Mouse (Mus musculus) brown adipose tissue, adult 24 weeks (tissue): ENCODE data around the gene Ppp1r7. TPM values are rescaled to one million over a fixed set of nuclear protein-coding genes. Genes with fewer than 3 reads are reported as not detected.
"Not testable (repeated sequence)": the region's sequence is repeated elsewhere in the genome, so short reads cannot be mapped to it uniquely, and the experiment has no call there.

Experiments
- H3K27ac ChIP-seq: fragments of 200-500 bp; replicated peaks from 2 replicates; pipeline ENCODE4 v1.5.1; 2012; ENCODE audit warnings: low read depth, mild to moderate bottlenecking, low read length
- H3K4me1 ChIP-seq: fragments of 200-500 bp; 2 replicates; pipeline ENCODE4 v1.6.1; 2012; ENCODE audit warnings: low read length, mixed read lengths; ENCODE audit not compliant: control insufficient read depth, insufficient read depth, insufficient read length
- H3K4me3 ChIP-seq: fragments of 200-500 bp; 2 replicates; pipeline ENCODE4 v1.5.1; 2012; ENCODE audit warnings: low read depth, mild to moderate bottlenecking, low read length, moderate library complexity; ENCODE audit not compliant: insufficient read depth
- polyA plus RNA-seq: library from polyadenylated mRNA; stranded (reverse); fragments of >200 nt; gene quantifications from 2 replicates; pipeline ENCODE4 v1.2.4, GENCODE M21; 2012; ENCODE audit not compliant: missing spikeins, insufficient read depth, insufficient read length

Ppp1r7 gene
- polyA plus RNA-seq = 18.0 and 21.8 TPM in 2 replicates

- Histone ChIP-seq H3K4me1 (no peaks in the 10 kb centered on the region), H3K27ac (no peak within 1 kb of the TSS), H3K4me3 (peak within 1 kb of the TSS; percentile 79)
These were observed at the start of gene Ppp1r7, which contains the start of gene Pask for GRCm38 (mm10) chr1:93342648-93343503. Gene Ppp1r7, plus strand, starts transcription at chr1:93342854. Gene Pask, minus strand, starts transcription at chr1:93343482.

GRCm38 (mm10) chr1:93294491-93294890 is 48.2 kb upstream of the Ppp1r7 start:
- not testable (repeated sequence) for H3K4me1 ChIP-seq, H3K4me3 ChIP-seq, H3K27ac ChIP-seq

GRCm38 (mm10) chr1:93299791-93300190 is 42.9 kb upstream of the Ppp1r7 start:
- H3K4me1 ChIP-seq = no peaks in the 10 kb centered on the region
- H3K27ac ChIP-seq = no peak overlapping the region

GRCm38 (mm10) chr1:93300578-93300977 is 42.1 kb upstream of the Ppp1r7 start:
- H3K4me1 ChIP-seq = no peaks in the 10 kb centered on the region
- H3K27ac ChIP-seq = no peak overlapping the region
- H3K4me3 ChIP-seq = no peak overlapping the region

More at GRCm38 (mm10) chr1:93299791-93300190, 42.9 kb upstream of the Ppp1r7 start:
- H3K4me3 ChIP-seq = no peak overlapping the region

- H3K4me1 ChIP-seq = no peaks in the 10 kb centered on the region
- H3K27ac ChIP-seq = 0 out of 2 replicates have a peak within 1 kb of the TSS, but pooled peaks have one; percentile 38
These were observed 36.9 kb upstream of the Ppp1r7 start, which contains the start of gene Mterf4 for GRCm38 (mm10) chr1:93305581-93306337. Gene Mterf4, minus strand, starts transcription at chr1:93305915.

GRCm38 (mm10) chr1:93323973-93324372 is 18.7 kb upstream of the Ppp1r7 start:
- Histone ChIP-seq H3K4me1 (no peaks in the 10 kb centered on the region), H3K4me3 (no peak overlapping the region), H3K27ac (no peak overlapping the region)

More at GRCm38 (mm10) chr1:93305581-93306337, 36.9 kb upstream of the Ppp1r7 start, which contains the start of gene Mterf4:
- H3K4me3 ChIP-seq = peak within 1 kb of the TSS; percentile 77

GRCm38 (mm10) chr1:93326446-93326845 is 16.2 kb upstream of the Ppp1r7 start:
- H3K4me1 ChIP-seq = no peaks in the 10 kb centered on the region
- no peak overlapping the region for H3K4me3 ChIP-seq
- no peak overlapping the region for H3K27ac ChIP-seq

- no peaks in the 10 kb centered on the region for H3K4me1 ChIP-seq
- no peak overlapping the region for H3K4me3 ChIP-seq
- H3K27ac ChIP-seq = no peak overlapping the region
These were observed 8.0 kb upstream of the Ppp1r7 start for GRCm38 (mm10) chr1:93334621-93335020.

GRCm38 (mm10) chr1:93343504-93344047 is 922 bp downstream of the Ppp1r7 start:
- Histone ChIP-seq H3K4me1 (no peaks in the 10 kb centered on the region), H3K4me3 (peak overlapping the region; percentile 79), H3K27ac (no peak overlapping the region)

GRCm38 (mm10) chr1:93347176-93347575 is 4.5 kb downstream of the Ppp1r7 start:
- H3K4me3 ChIP-seq = no peak overlapping the region
- H3K27ac ChIP-seq = no peak overlapping the region
- H3K4me1 ChIP-seq = no peaks in the 10 kb centered on the region

GRCm38 (mm10) chr1:93349701-93350100 is 7.0 kb downstream of the Ppp1r7 start:
- no peak overlapping the region for H3K27ac ChIP-seq
- no peaks in the 10 kb centered on the region for H3K4me1 ChIP-seq
- H3K4me3 ChIP-seq = no peak overlapping the region

GRCm38 (mm10) chr1:93352724-93353123 is 10.1 kb downstream of the Ppp1r7 start:
- no peak overlapping the region for H3K4me3 ChIP-seq
- H3K4me1 ChIP-seq = no peaks in the 10 kb centered on the region
- H3K27ac ChIP-seq = no peak overlapping the region

- Histone ChIP-seq H3K4me1 (no peaks in the 10 kb centered on the region), H3K27ac (no peak overlapping the region), H3K4me3 (no peak overlapping the region)
These were observed 20.0 kb downstream of the Ppp1r7 start for GRCm38 (mm10) chr1:93362661-93363060.

- no peaks in the 10 kb centered on the region for H3K4me1 ChIP-seq
- H3K27ac ChIP-seq = no peak overlapping the region
- no peak overlapping the region for H3K4me3 ChIP-seq
These were observed 23.0 kb downstream of the Ppp1r7 start for GRCm38 (mm10) chr1:93365641-93366040.

- Histone ChIP-seq H3K4me1 (no peaks in the 10 kb centered on the region), H3K4me3 (no peak within 1 kb of the TSS), H3K27ac (no peak within 1 kb of the TSS)
These were observed 31.0 kb downstream of the Ppp1r7 start, which contains the start of gene Ano7 for GRCm38 (mm10) chr1:93373665-93374064. Gene Ano7, plus strand, starts transcription at chr1:93373930.
